Mouse (Mus musculus) embryonic facial prominence, embryonic 11.5 days (tissue): ENCODE results near the gene Mpi. TPM values are rescaled to one million over a fixed set of nuclear protein-coding genes. Genes with fewer than 3 reads are reported as not detected.

Experiments used
- ATAC-seq: fragments of 200-750 bp; cut with Nextera tagmentation; replicated peaks from 2 replicates; pipeline ENCODE4 v1.8.0; 2017; ENCODE audit warnings: low read depth; ENCODE audit not compliant: insufficient number of reproducible peaks, low FRiP score, low TSS enrichment
- DNase-seq: peaks from one replicate; pipeline ENCODE4 v3.0.0-alpha.2; 2015; ENCODE audit warnings: low spot score
- H3K27ac ChIP-seq: fragments of 300-500 bp; sonication (generic); replicated peaks from 2 replicates; pipeline ENCODE4 v1.5.1; 2014; ENCODE audit warnings: mild to moderate bottlenecking, low read depth, low read length, control low read depth
- H3K27me3 ChIP-seq: fragments of 300-500 bp; sonication (generic); 2 replicates; pipeline ENCODE4 v1.6.1; 2014; ENCODE audit warnings: mild to moderate bottlenecking, low read length, moderate library complexity, mixed read lengths; ENCODE audit not compliant: control insufficient read depth, insufficient read depth
- H3K36me3 ChIP-seq: fragments of 300-500 bp; sonication (generic); replicated peaks from 2 replicates; pipeline ENCODE4 v1.6.1; 2014; ENCODE audit warnings: low read depth, mild to moderate bottlenecking, low read length, moderate library complexity, mixed read lengths; ENCODE audit not compliant: control insufficient read depth, insufficient read depth
- H3K4me1 ChIP-seq: fragments of 300-500 bp; sonication (generic); 2 replicates; pipeline ENCODE4 v1.6.1; 2014; ENCODE audit warnings: low read length, mixed read lengths; ENCODE audit not compliant: control insufficient read depth, insufficient read depth
- H3K4me2 ChIP-seq: fragments of 300-500 bp; sonication (generic); 2 replicates; pipeline ENCODE4 v1.6.1; 2014; ENCODE audit warnings: low read depth, mild to moderate bottlenecking, control low read depth, low read length, moderate library complexity
- H3K4me3 ChIP-seq: fragments of 300-500 bp; sonication (generic); 2 replicates; pipeline ENCODE4 v1.5.1; 2014; ENCODE audit warnings: low read depth, low read length, control low read depth
- H3K9ac ChIP-seq: fragments of 300-500 bp; sonication (generic); replicated peaks from 2 replicates; pipeline ENCODE4 v1.6.1; 2014; ENCODE audit warnings: mild to moderate bottlenecking, control low read depth, low read length
- H3K9me3 ChIP-seq: fragments of 300-500 bp; sonication (generic); replicated peaks from 2 replicates; pipeline ENCODE4 v1.6.1; 2016; ENCODE audit warnings: mild to moderate bottlenecking, low read length, inconsistent platforms, mixed read lengths; ENCODE audit not compliant: control insufficient read depth
- WGBS: fragments of 180-500 bp; shearing (Covaris S2); extraction: QIAGEN DNeasy Blood & Tissue Kit; methylation state at CpG from one replicate; pipeline ENCODE4 v1.1.7; 2014; 5-methylcytosine and 5-hydroxymethylcytosine counted together
- polyA plus RNA-seq: library from polyadenylated mRNA; unstranded; fragments of >200 nt; fragmentation: Nextera tagmentation; extraction: Ambion mirVana; gene quantifications from 2 replicates; pipeline ENCODE4 v1.2.1, GENCODE M21; 2014

Mpi gene
- 41.5 and 42.9 TPM in 2 replicates for polyA plus RNA-seq

DNA sequence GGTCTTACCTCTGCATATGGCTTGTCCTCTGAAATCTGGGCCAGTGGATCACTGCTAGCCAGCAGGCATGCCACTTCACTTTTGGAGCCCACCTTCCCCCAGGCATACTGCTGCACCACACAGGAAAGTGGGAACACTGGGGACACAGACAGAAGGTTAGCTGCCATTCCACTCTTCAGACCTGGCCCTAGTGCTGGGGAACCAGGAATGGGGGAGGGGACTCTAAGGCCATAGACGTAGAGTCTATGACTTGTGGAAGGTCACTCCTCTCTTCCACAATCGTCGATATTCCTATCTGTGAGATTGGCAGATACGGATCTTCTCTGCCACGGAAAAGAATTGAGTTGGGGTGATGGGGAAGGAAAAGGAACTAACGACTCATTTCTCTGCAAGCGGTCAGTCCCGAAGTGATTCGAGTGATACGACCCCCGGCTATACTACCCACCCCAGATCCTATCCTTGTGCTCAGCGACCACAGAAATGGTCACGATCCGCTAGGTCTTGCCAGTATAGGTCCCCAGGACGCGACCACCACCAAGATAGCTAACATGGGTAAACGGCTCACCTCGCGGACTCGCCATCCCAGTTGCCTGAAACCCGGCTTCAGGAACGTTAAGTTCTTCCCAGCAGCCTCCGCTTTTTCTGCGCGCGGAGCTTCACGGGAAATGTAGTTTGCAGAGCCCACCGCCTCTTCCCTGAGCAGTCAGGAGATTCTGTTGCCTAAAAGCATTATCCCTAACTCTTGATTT is at the start of gene Mpi:
Gene Mpi (minus strand): TSS at position 625 of the 749 bp plus-strand sequence.
- peak; percentile 44; the same call in 1 of the 2 replicates for ATAC-seq
- H3K27ac ChIP-seq: no peak within 1 kb of the TSS

DNA sequence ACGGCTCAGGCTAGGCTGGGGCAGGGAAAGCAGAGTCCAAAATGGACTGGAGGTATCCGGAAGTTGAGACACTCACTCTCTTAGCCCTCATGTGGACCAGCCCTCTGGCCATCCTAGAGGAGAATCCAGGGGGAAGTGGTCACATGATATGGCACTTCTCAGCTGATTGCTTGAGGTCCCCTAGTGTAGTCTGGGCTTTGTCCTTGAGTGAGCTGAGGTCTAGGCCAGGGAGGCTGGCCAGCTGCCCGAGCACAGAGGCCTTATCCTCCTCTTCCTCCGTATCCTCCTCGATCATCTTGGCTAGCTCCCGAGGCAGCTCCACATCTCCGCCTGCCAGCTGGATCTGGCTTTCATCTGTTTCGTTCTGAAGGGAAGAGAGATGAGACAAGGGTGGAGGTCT is 49.5 kb upstream of the Mpi start:
- Histone ChIP-seq H3K36me3 (no peaks in the 10 kb centered on the region), H3K9ac (no peak overlapping the region), H3K27ac (no peak overlapping the region), H3K4me1 (peaks cover 3% of the 10 kb centered on the region; the same call in 1 of the 2 replicates), H3K4me2 (no peak overlapping the region), H3K9me3 (no peaks in the 10 kb centered on the region), H3K4me3 (no peak overlapping the region), H3K27me3 (no peaks in the 10 kb centered on the region)
- DNase-seq (no peak), ATAC-seq (no peak)
- 65% methylated on average over 8 of the region's 8 CpGs for WGBS

More for the DNA sequence above, at the start of gene Mpi:
- peaks cover under 1% of the 10 kb centered on the region for H3K36me3 ChIP-seq
- no peaks in the 10 kb centered on the region for H3K9me3 ChIP-seq
- H3K4me1 ChIP-seq: 0 out of 2 replicates have a peak, but pooled peaks cover 3% of the 10 kb centered on the region
- WGBS: 1% methylated on average over 28 of the region's 28 CpGs
- peak within 1 kb of the TSS; percentile 75 for H3K4me2 ChIP-seq
- H3K27me3 ChIP-seq: no peaks in the 10 kb centered on the region
- DNase-seq: peak; percentile 89
- H3K9ac ChIP-seq: peak within 1 kb of the TSS; percentile 69
- peak within 1 kb of the TSS; percentile 70 for H3K4me3 ChIP-seq

DNA sequence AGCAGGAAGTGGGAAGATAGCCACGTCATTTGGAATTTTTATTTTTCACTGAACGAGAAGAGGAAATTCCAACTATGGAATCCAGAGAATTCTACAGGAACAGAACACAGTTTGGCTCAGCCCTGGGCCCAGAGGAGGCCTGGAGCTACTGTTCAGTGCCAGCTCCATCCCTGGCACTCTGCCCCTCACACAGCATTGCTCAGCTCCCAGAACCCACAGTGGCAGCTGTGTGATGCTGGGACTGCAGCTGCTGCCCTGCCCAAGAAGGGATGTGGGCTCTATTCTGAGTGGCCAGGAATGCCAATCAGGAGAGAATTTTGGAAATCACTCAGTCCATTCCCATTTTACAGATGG is 48.8 kb upstream of the Mpi start:
- 69% methylated on average over 2 of the region's 2 CpGs for WGBS
- Histone ChIP-seq H3K27me3 (no peaks in the 10 kb centered on the region), H3K4me2 (no peak overlapping the region), H3K4me1 (peaks cover 3% of the 10 kb centered on the region; the same call in 1 of the 2 replicates), H3K9ac (no peak overlapping the region), H3K36me3 (no peaks in the 10 kb centered on the region), H3K27ac (no peak overlapping the region), H3K9me3 (no peaks in the 10 kb centered on the region), H3K4me3 (no peak overlapping the region)
- DNase-seq: no peak
- no peak for ATAC-seq

DNA sequence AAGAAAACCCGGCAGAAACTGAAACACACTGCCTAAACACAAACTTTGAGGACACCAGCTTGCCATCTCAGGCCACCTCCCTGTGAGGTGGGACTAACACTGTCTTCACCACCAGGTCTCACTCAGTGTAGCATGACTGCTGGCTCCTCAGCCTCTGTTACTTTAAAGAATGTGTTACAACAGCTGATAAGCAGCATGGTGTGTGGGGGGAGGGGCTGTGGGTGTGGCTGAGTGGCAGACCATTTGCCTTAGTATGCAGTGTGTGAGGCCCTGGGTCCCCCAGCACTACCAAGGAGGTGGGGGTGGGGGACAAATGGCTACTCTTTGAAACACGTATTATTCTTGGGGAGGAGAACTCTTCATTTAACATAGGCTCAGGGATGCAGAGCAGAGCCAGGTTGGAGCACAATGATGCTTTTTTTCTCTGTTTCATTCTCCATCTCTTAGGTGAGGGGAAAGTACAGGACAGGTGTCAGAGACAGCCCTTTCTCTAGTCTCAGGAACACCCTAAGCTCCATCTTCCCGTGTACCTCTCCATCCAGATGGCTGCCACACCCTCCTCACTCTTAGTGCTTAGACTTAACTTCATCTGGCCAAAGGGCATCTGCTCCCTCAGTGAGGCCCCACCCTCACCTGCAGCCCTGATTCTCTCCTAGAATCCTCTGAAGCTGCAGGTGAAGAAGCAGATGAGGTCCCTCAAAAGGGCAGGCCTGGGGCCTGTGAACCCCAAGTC is 48.2 kb upstream of the Mpi start:
- no peak overlapping the region for H3K4me3 ChIP-seq
- no peaks in the 10 kb centered on the region for H3K27me3 ChIP-seq
- no peaks in the 10 kb centered on the region for H3K36me3 ChIP-seq
- ATAC-seq (no peak), DNase-seq (peak; percentile 25)
- H3K27ac ChIP-seq: no peak overlapping the region
- H3K4me1 ChIP-seq: no peaks in the 10 kb centered on the region; the same call in 1 of the 2 replicates
- no peak overlapping the region for H3K9ac ChIP-seq
- H3K4me2 ChIP-seq: no peak overlapping the region
- WGBS: 9% methylated on average over 3 of the region's 3 CpGs
- no peaks in the 10 kb centered on the region for H3K9me3 ChIP-seq

DNA sequence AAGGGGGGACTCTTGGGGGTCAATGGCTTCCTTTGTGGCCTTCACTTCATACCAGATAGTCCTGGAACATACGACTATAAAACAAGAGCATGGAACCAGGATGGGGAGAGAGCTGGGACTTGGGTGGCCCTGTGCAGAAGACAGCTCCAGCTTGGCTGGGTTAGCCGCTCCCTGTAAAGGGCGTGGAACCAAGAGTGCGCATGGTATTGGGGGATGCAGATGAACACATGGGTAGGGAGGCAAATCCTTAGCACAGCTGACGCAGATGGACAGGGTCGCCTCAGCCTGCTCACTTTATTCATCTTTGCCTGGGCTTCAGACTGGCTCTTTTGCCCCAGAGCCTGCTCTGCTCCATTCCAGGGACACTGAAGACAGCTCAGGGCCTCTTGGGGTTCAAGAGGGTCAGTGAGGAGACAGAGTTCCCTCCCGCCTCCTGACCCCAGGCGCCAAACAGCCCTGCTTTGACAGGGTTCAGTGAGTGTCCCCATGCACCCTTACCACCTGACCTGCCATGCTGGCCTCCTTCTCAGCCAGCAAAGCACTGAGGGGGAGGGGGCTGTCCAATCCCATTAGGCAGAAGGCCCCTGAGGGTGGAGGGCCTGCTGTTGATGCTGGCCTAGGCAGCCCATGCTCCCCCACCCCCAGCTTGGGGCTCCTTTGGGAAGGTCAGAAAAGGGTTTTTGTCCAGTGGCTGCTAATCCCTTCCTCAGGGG is 46.4 kb upstream of the Mpi start:
- no peak overlapping the region for H3K9ac ChIP-seq
- H3K27ac ChIP-seq: no peak overlapping the region
- 39% methylated on average over 8 of the region's 8 CpGs for WGBS
- ATAC-seq (peak; percentile 59; the same call in 1 of the 2 replicates), DNase-seq (no peak)
- no peaks in the 10 kb centered on the region; the same call in 1 of the 2 replicates for H3K4me1 ChIP-seq
- no peaks in the 10 kb centered on the region for H3K27me3 ChIP-seq
- no peak overlapping the region for H3K4me2 ChIP-seq
- no peaks in the 10 kb centered on the region for H3K9me3 ChIP-seq
- no peaks in the 10 kb centered on the region for H3K36me3 ChIP-seq
- no peak overlapping the region for H3K4me3 ChIP-seq

DNA sequence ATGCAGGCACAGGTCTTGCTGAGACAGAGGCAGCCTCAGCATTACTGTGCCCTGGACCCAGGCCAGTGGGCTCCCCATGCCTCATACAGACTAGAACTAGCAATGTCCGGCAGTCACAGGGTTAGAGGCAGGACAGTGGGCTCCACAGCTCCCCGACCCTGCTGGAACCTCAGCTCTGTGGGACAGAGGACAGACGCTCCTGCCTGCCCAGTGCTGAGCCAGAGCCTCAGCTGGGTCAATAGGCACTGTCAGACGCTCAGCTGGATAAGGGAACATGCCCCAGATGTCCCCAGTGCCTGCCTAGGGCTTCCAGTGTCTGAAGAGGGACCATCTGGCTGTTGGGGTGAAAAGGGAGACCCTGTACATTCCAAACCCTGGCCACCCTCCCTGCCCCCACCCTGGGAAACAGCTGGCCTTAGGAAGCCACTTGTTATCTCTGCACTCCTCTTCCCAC is 45.4 kb upstream of the Mpi start:
- WGBS: 23% methylated on average over 4 of the region's 4 CpGs
- Histone ChIP-seq H3K4me2 (no peak overlapping the region), H3K4me3 (no peak overlapping the region), H3K4me1 (no peaks in the 10 kb centered on the region; the same call in 1 of the 2 replicates), H3K27me3 (no peaks in the 10 kb centered on the region), H3K9me3 (no peaks in the 10 kb centered on the region), H3K27ac (0 out of 2 replicates have a peak overlapping the region, but pooled peaks have one; percentile 13), H3K9ac (no peak overlapping the region), H3K36me3 (no peaks in the 10 kb centered on the region)
- DNase-seq (no peak), ATAC-seq (peak; percentile 42; the same call in 1 of the 2 replicates)

DNA sequence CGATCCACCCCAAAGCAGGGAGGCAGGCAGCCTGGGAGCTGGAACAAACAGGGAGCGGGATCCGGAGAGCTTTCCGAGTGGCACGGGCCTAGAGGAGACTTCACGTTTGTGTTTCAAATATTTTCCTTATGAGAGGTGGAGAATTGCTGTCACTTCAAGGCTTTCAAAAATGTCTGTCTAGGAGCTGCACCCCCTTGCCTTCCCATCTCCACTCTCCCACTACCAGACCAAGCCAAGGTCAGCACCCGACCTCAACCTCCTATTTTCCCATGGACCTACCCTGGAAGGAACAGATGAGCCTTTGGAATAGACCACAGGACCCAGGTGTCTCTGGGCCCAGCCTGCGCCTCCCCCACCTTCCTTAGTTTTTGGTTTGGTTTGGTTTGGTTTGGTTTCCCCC is 44.7 kb upstream of the Mpi start:
- no peaks in the 10 kb centered on the region for H3K36me3 ChIP-seq
- no peaks in the 10 kb centered on the region for H3K27me3 ChIP-seq
- H3K4me1 ChIP-seq: no peaks in the 10 kb centered on the region; the same call in 1 of the 2 replicates
- DNase-seq: no peak
- no peak overlapping the region for H3K4me3 ChIP-seq
- ATAC-seq: no peak
- WGBS: 74% methylated on average over 8 of the region's 8 CpGs
- H3K4me2 ChIP-seq: no peak overlapping the region
- no peaks in the 10 kb centered on the region for H3K9me3 ChIP-seq
- H3K9ac ChIP-seq: no peak overlapping the region
- no peak overlapping the region for H3K27ac ChIP-seq
